Mouse (Mus musculus): Measurements from ENCODE around the gene Thada. TPM values are rescaled to one million over a fixed set of nuclear protein-coding genes. Genes with fewer than 3 reads are reported as not detected.
"Not testable (repeated sequence)": the region's sequence is repeated elsewhere in the genome, so short reads cannot be mapped to it uniquely, and the experiment has no call there.

Gene Thada
- polyA plus RNA-seq, 1 experiment, result 5.3 TPM

- H3K4me3 ChIP-seq (replicated peaks; ENCODE audit: control insufficient read depth, low read depth, low read length), result no peak overlapping the region
- TF ChIP-seq POLR2A (IDR thresholded peaks at IDR 0.05; ENCODE audit: borderline replicate concordance, control insufficient read depth, low read depth, low read length) (no peak), CTCF (IDR thresholded peaks at IDR 0.05; ENCODE audit: control insufficient read depth, insufficient read depth, low read length) (no peak)
- 87% methylated on average over 6 of the region's 6 CpGs for WGBS
- no peak overlapping the region for H3K27ac ChIP-seq (ENCODE audit: control insufficient read depth, insufficient read depth, low read depth, low read length, poor library complexity)
- peaks cover 6% of the 10 kb centered on the region for H3K4me1 ChIP-seq (ENCODE audit: control insufficient read depth, insufficient read depth, low read length)
These were observed 224.6 kb downstream of the Thada start for GRCm38 (mm10) chr17:84241308-84241957.

- 61% methylated on average over 2 of the region's 2 CpGs for WGBS
- Histone ChIP-seq H3K27ac (ENCODE audit: control insufficient read depth, insufficient read depth, low read depth, low read length, poor library complexity) (no peak overlapping the region), H3K4me1 (ENCODE audit: control insufficient read depth, insufficient read depth, low read length) (peaks cover 9% of the 10 kb centered on the region), H3K4me3 (replicated peaks; ENCODE audit: control insufficient read depth, low read depth, low read length) (no peak overlapping the region)
- TF ChIP-seq CTCF (IDR thresholded peaks at IDR 0.05; ENCODE audit: control insufficient read depth, insufficient read depth, low read length), result no peak
- TF ChIP-seq POLR2A (IDR thresholded peaks at IDR 0.05; ENCODE audit: borderline replicate concordance, control insufficient read depth, low read depth, low read length), result no peak
These were observed 226.2 kb downstream of the Thada start for GRCm38 (mm10) chr17:84239679-84240292.

GRCm38 (mm10) chr17:84238174-84238573, 227.8 kb downstream of the Thada start:
- no peak overlapping the region for H3K4me3 ChIP-seq (replicated peaks; ENCODE audit: control insufficient read depth, low read depth, low read length)
- peaks cover 9% of the 10 kb centered on the region for H3K4me1 ChIP-seq (ENCODE audit: control insufficient read depth, insufficient read depth, low read length)
- H3K27ac ChIP-seq (ENCODE audit: control insufficient read depth, insufficient read depth, low read depth, low read length, poor library complexity), result peak overlapping the region; percentile 16; the same call in 1 of the 2 replicates
- TF ChIP-seq CTCF (IDR thresholded peaks at IDR 0.05; ENCODE audit: control insufficient read depth, insufficient read depth, low read length) (no peak), POLR2A (IDR thresholded peaks at IDR 0.05; ENCODE audit: borderline replicate concordance, control insufficient read depth, low read depth, low read length) (no peak)
- 26% methylated on average over 1 of the region's 1 CpGs for WGBS

- TF ChIP-seq CTCF (IDR thresholded peaks at IDR 0.05; ENCODE audit: control insufficient read depth, insufficient read depth, low read length), result no peak
- TF ChIP-seq POLR2A (IDR thresholded peaks at IDR 0.05; ENCODE audit: borderline replicate concordance, control insufficient read depth, low read depth, low read length), result no peak
- 81% methylated on average over 7 of the region's 7 CpGs for WGBS
- no peak overlapping the region for H3K27ac ChIP-seq (ENCODE audit: control insufficient read depth, insufficient read depth, low read depth, low read length, poor library complexity)
- no peak overlapping the region for H3K4me3 ChIP-seq (replicated peaks; ENCODE audit: control insufficient read depth, low read depth, low read length)
- H3K4me1 ChIP-seq (ENCODE audit: control insufficient read depth, insufficient read depth, low read length), result peaks cover 9% of the 10 kb centered on the region
These were observed 229.0 kb downstream of the Thada start for GRCm38 (mm10) chr17:84236781-84237557.

- TF ChIP-seq CTCF (IDR thresholded peaks at IDR 0.05; ENCODE audit: control insufficient read depth, insufficient read depth, low read length), result no peak
- TF ChIP-seq POLR2A (IDR thresholded peaks at IDR 0.05; ENCODE audit: borderline replicate concordance, control insufficient read depth, low read depth, low read length), result no peak
- 45% methylated on average over 4 of the region's 4 CpGs for WGBS
- Histone ChIP-seq H3K4me1 (ENCODE audit: control insufficient read depth, insufficient read depth, low read length) (peaks cover 7% of the 10 kb centered on the region; the same call in 1 of the 2 replicates), H3K27ac (ENCODE audit: control insufficient read depth, insufficient read depth, low read depth, low read length, poor library complexity) (peak overlapping the region; percentile 83; the same call in 1 of the 2 replicates), H3K4me3 (replicated peaks; ENCODE audit: control insufficient read depth, low read depth, low read length) (no peak overlapping the region)
These were observed 230.5 kb downstream of the Thada start for GRCm38 (mm10) chr17:84235399-84235928.

- H3K4me3 ChIP-seq (replicated peaks; ENCODE audit: control insufficient read depth, low read depth, low read length); H3K4me1 ChIP-seq (ENCODE audit: control insufficient read depth, insufficient read depth, low read length): not testable (repeated sequence)
- 74% methylated on average over 2 of the region's 4 CpGs for WGBS
- peak overlapping the region; percentile 83; the same call in 1 of the 2 replicates for H3K27ac ChIP-seq (ENCODE audit: control insufficient read depth, insufficient read depth, low read depth, low read length, poor library complexity)
These were observed 231.2 kb downstream of the Thada start for GRCm38 (mm10) chr17:84234785-84235184.

- no peak overlapping the region for H3K4me3 ChIP-seq (replicated peaks; ENCODE audit: control insufficient read depth, low read depth, low read length)
- WGBS, result 90% methylated on average over 2 of the region's 2 CpGs
- TF ChIP-seq CTCF (IDR thresholded peaks at IDR 0.05; ENCODE audit: control insufficient read depth, insufficient read depth, low read length) (no peak), POLR2A (IDR thresholded peaks at IDR 0.05; ENCODE audit: borderline replicate concordance, control insufficient read depth, low read depth, low read length) (no peak)
- no peak overlapping the region for H3K27ac ChIP-seq (ENCODE audit: control insufficient read depth, insufficient read depth, low read depth, low read length, poor library complexity)
- H3K4me1 ChIP-seq (ENCODE audit: control insufficient read depth, insufficient read depth, low read length), result peaks cover 7% of the 10 kb centered on the region; the same call in 1 of the 2 replicates
These were observed 232.2 kb downstream of the Thada start for GRCm38 (mm10) chr17:84233758-84234157.

GRCm38 (mm10) chr17:84231361-84231760, 234.6 kb downstream of the Thada start:
- Histone ChIP-seq H3K4me1 (ENCODE audit: control insufficient read depth, insufficient read depth, low read length) (peaks cover 4% of the 10 kb centered on the region), H3K27ac (ENCODE audit: control insufficient read depth, insufficient read depth, low read depth, low read length, poor library complexity) (no peak overlapping the region), H3K4me3 (replicated peaks; ENCODE audit: control insufficient read depth, low read depth, low read length) (no peak overlapping the region)
- WGBS, result 75% methylated on average over 2 of the region's 2 CpGs
- TF ChIP-seq POLR2A (IDR thresholded peaks at IDR 0.05; ENCODE audit: borderline replicate concordance, control insufficient read depth, low read depth, low read length) (no peak), CTCF (IDR thresholded peaks at IDR 0.05; ENCODE audit: control insufficient read depth, insufficient read depth, low read length) (no peak)

Measured in bone marrow, adult 2 months (tissue).